ENCODE assay signal across 8 mouse cellular contexts in genomic region chr9:14498896-14499705, GRCm38 (mm10). TPM values are rescaled to one million over a fixed set of nuclear protein-coding genes. Genes with fewer than 3 reads are reported as not detected.
DNase-seq lines count a peak whose midpoint lies in the region; ATAC-seq lines count a peak whose summit lies in the region.

No protein-coding gene starts in this region.

- H3K4me2 ChIP-seq in heart, embryonic 12.5 days = peak overlapping the region; percentile 66
- H3K4me2 ChIP-seq in hindbrain, embryonic 12.5 days (replicated peaks) = peak overlapping the region; percentile 71
- peak overlapping the region; percentile 80 for H3K4me2 ChIP-seq in midbrain, embryonic 15.5 days

- no peak for DNase-seq in heart, adult 9 months (ENCODE audit: low spot score in 2 of 2)
- DNase-seq in right cerebral cortex, postnatal 4 days = no peak
- DNase-seq in cerebellum, adult 11 months = no peak
- DNase-seq in lung, postnatal 25 days (ENCODE audit: low spot score) = no peak

- H3K27me3 ChIP-seq in heart, embryonic 12.5 days (replicated peaks) = no peaks in the 10 kb centered on the region
- H3K27me3 ChIP-seq in hindbrain, embryonic 12.5 days = no peaks in the 10 kb centered on the region
- no peaks in the 10 kb centered on the region for H3K27me3 ChIP-seq in midbrain, embryonic 15.5 days (replicated peaks)

- peaks cover 16% of the 10 kb centered on the region for H3K36me3 ChIP-seq in heart, embryonic 12.5 days
- H3K36me3 ChIP-seq in hindbrain, embryonic 12.5 days = peaks cover 21% of the 10 kb centered on the region
- peaks cover 12% of the 10 kb centered on the region; the same call in 1 of the 2 replicates for H3K36me3 ChIP-seq in midbrain, embryonic 15.5 days (replicated peaks)

- no peaks in the 10 kb centered on the region for H3K9me3 ChIP-seq in heart, embryonic 12.5 days (replicated peaks)
- no peaks in the 10 kb centered on the region for H3K9me3 ChIP-seq in hindbrain, embryonic 12.5 days (replicated peaks)
- no peaks in the 10 kb centered on the region for H3K9me3 ChIP-seq in midbrain, embryonic 15.5 days

- ATAC-seq in heart, embryonic 12.5 days (ENCODE audit: insufficient number of reproducible peaks, low FRiP score) = no peak
- ATAC-seq in CD4-positive, CD25-positive, alpha-beta regulatory T cell, adult 4 months = peak; percentile 62
- no peak for ATAC-seq in hindbrain, embryonic 12.5 days (ENCODE audit: low FRiP score)
- no peak for ATAC-seq in midbrain, embryonic 15.5 days (replicated peaks)

- WGBS in heart, embryonic 12.5 days = 81% methylated on average over 4 of the region's 4 CpGs
- WGBS in hindbrain, embryonic 12.5 days = 87% methylated on average over 4 of the region's 4 CpGs
- WGBS in midbrain, embryonic 15.5 days = 81% methylated on average over 4 of the region's 4 CpGs

- peak overlapping the region; percentile 94 for H3K4me3 ChIP-seq in heart, embryonic 12.5 days
- peak overlapping the region; percentile 85; the same call in 1 of the 2 replicates for H3K4me3 ChIP-seq in hindbrain, embryonic 12.5 days
- peak overlapping the region; percentile 89 for H3K4me3 ChIP-seq in midbrain, embryonic 15.5 days

- peaks cover 2% of the 10 kb centered on the region; the same call in 1 of the 2 replicates for H3K4me1 ChIP-seq in heart, embryonic 12.5 days (replicated peaks)
- H3K4me1 ChIP-seq in hindbrain, embryonic 12.5 days = peaks cover 9% of the 10 kb centered on the region
- peaks cover 20% of the 10 kb centered on the region for H3K4me1 ChIP-seq in midbrain, embryonic 15.5 days

- no peak overlapping the region for H3K9ac ChIP-seq in heart, embryonic 12.5 days
- H3K9ac ChIP-seq in hindbrain, embryonic 12.5 days = no peak overlapping the region
- peak overlapping the region; percentile 71; the same call in 1 of the 2 replicates for H3K9ac ChIP-seq in midbrain, embryonic 15.5 days

- no peak overlapping the region for H3K27ac ChIP-seq in heart, embryonic 12.5 days (ENCODE audit: poor library complexity, severe bottlenecking)
- H3K27ac ChIP-seq in hindbrain, embryonic 12.5 days = no peak overlapping the region
- H3K27ac ChIP-seq in midbrain, embryonic 15.5 days = no peak overlapping the region

RNA-seq across cellular contexts. Expression of gene Kdm4d, which starts 1.2 kb away (rescaled TPM):
- polyA plus RNA-seq in heart, embryonic 12.5 days (2016; fragmentation: Nextera tagmentation; extraction: Ambion mirVana) = 0.14 and 0.15 TPM in 2 replicates
- 1 to 10 TPM; 2.4 to 2.5 TPM for polyA plus RNA-seq in CD4-positive, CD25-positive, alpha-beta regulatory T cell, adult 4 months (2017; shearing (Covaris generic))
- polyA plus RNA-seq in hindbrain, embryonic 12.5 days (2016; fragmentation: Nextera tagmentation; extraction: Ambion mirVana) = 0.19 and 0.43 TPM in 2 replicates
- 0.80 and 1.3 TPM in 2 replicates for polyA plus RNA-seq in midbrain, embryonic 15.5 days (2015; fragmentation: Nextera tagmentation; extraction: Ambion mirVana)

RNA-seq across cellular contexts. Expression of gene Cwc15, which starts 1.3 kb away (rescaled TPM):
- polyA plus RNA-seq in heart, embryonic 12.5 days (2016; fragmentation: Nextera tagmentation; extraction: Ambion mirVana) = 126 and 130 TPM in 2 replicates
- polyA plus RNA-seq in CD4-positive, CD25-positive, alpha-beta regulatory T cell, adult 4 months (2017; shearing (Covaris generic)) = 100 to 1,000 TPM; 189 to 201 TPM
- 174 and 177 TPM in 2 replicates for polyA plus RNA-seq in hindbrain, embryonic 12.5 days (2016; fragmentation: Nextera tagmentation; extraction: Ambion mirVana)
- polyA plus RNA-seq in midbrain, embryonic 15.5 days (2015; fragmentation: Nextera tagmentation; extraction: Ambion mirVana) = 135 and 142 TPM in 2 replicates
